Mouse (Mus musculus): ENCODE measurements around the gene Cmtm5. TPM values are rescaled to one million over a fixed set of nuclear protein-coding genes. Genes with fewer than 3 reads are reported as not detected.

Gene Cmtm5
- total and polyA plus RNA-seq, 2 experiments from 2014 or later, result 19.9 to 22.7 TPM

GRCm38 (mm10) chr14:54950493-54950892 is 14.4 kb downstream of the Cmtm5 start:
- no peaks in the 10 kb centered on the region for H3K4me1 ChIP-seq (ENCODE audit: insufficient read depth)
- H3K4me3 ChIP-seq (ENCODE audit: low read depth, low read length), result no peak overlapping the region
- H3K4me2 ChIP-seq (ENCODE audit: low read depth), result no peak overlapping the region
- no peaks in the 10 kb centered on the region for H3K36me3 ChIP-seq (ENCODE audit: insufficient read depth)
- H3K9me3 ChIP-seq (ENCODE audit: low read length), result no peaks in the 10 kb centered on the region
- TF ChIP-seq CTCF (IDR thresholded peaks at IDR 0.05; ENCODE audit: low read depth), result no peak
- H3K27ac ChIP-seq (ENCODE audit: low read depth, low read length), result no peak overlapping the region
- no peak for DNase-seq
- H3K27me3 ChIP-seq (ENCODE audit: insufficient read depth, low read length), result no peaks in the 10 kb centered on the region
- H3K9ac ChIP-seq, result no peak overlapping the region
- WGBS, result 64% methylated on average over 12 of the region's 12 CpGs
- ATAC-seq, result no peak

- H3K4me1 ChIP-seq (ENCODE audit: insufficient read depth), result no peaks in the 10 kb centered on the region
- no peak overlapping the region for H3K4me3 ChIP-seq (ENCODE audit: low read depth, low read length)
- no peak overlapping the region for H3K4me2 ChIP-seq (ENCODE audit: low read depth)
- no peaks in the 10 kb centered on the region for H3K9me3 ChIP-seq (ENCODE audit: low read length)
- no peaks in the 10 kb centered on the region for H3K36me3 ChIP-seq (ENCODE audit: insufficient read depth)
- H3K27me3 ChIP-seq (ENCODE audit: insufficient read depth, low read length), result no peaks in the 10 kb centered on the region
- ATAC-seq, result no peak
- no peak for DNase-seq
- 83% methylated on average over 6 of the region's 6 CpGs for WGBS
- no peak overlapping the region for H3K9ac ChIP-seq
- TF ChIP-seq CTCF (IDR thresholded peaks at IDR 0.05; ENCODE audit: low read depth), result no peak
- H3K27ac ChIP-seq (ENCODE audit: low read depth, low read length), result no peak overlapping the region
Measured at GRCm38 (mm10) chr14:54951587-54951986, 15.5 kb downstream of the Cmtm5 start.

- ATAC-seq, result no peak
Measured at GRCm38 (mm10) chr14:54953664-54954206, 17.7 kb downstream of the Cmtm5 start.

GRCm38 (mm10) chr14:54954474-54954873 is 18.4 kb downstream of the Cmtm5 start:
- Histone ChIP-seq H3K4me2 (ENCODE audit: low read depth) (no peak overlapping the region), H3K27ac (ENCODE audit: low read depth, low read length) (no peak overlapping the region), H3K9me3 (ENCODE audit: low read length) (no peaks in the 10 kb centered on the region), H3K36me3 (ENCODE audit: insufficient read depth) (no peaks in the 10 kb centered on the region), H3K9ac (no peak overlapping the region), H3K4me3 (ENCODE audit: low read depth, low read length) (no peak overlapping the region), H3K27me3 (ENCODE audit: insufficient read depth, low read length) (no peaks in the 10 kb centered on the region), H3K4me1 (ENCODE audit: insufficient read depth) (no peaks in the 10 kb centered on the region)
- no peak for ATAC-seq
- TF ChIP-seq CTCF (IDR thresholded peaks at IDR 0.05; ENCODE audit: low read depth), result no peak
- DNase-seq, result no peak
- 87% methylated on average over 3 of the region's 3 CpGs for WGBS

More at GRCm38 (mm10) chr14:54953664-54954206, 17.7 kb downstream of the Cmtm5 start:
- WGBS, result 93% methylated on average over 8 of the region's 8 CpGs
- DNase-seq, result no peak
- Histone ChIP-seq H3K9ac (no peak overlapping the region), H3K4me1 (ENCODE audit: insufficient read depth) (no peaks in the 10 kb centered on the region), H3K9me3 (ENCODE audit: low read length) (no peaks in the 10 kb centered on the region), H3K27ac (ENCODE audit: low read depth, low read length) (no peak overlapping the region), H3K27me3 (ENCODE audit: insufficient read depth, low read length) (no peaks in the 10 kb centered on the region), H3K4me3 (ENCODE audit: low read depth, low read length) (no peak overlapping the region), H3K36me3 (ENCODE audit: insufficient read depth) (no peaks in the 10 kb centered on the region), H3K4me2 (ENCODE audit: low read depth) (no peak overlapping the region)
- no peak for TF ChIP-seq CTCF (IDR thresholded peaks at IDR 0.05; ENCODE audit: low read depth)

- Histone ChIP-seq H3K9me3 (ENCODE audit: low read length) (no peaks in the 10 kb centered on the region), H3K9ac (no peak overlapping the region), H3K4me3 (ENCODE audit: low read depth, low read length) (no peak overlapping the region), H3K27me3 (ENCODE audit: insufficient read depth, low read length) (no peaks in the 10 kb centered on the region), H3K4me1 (ENCODE audit: insufficient read depth) (no peaks in the 10 kb centered on the region), H3K36me3 (ENCODE audit: insufficient read depth) (no peaks in the 10 kb centered on the region), H3K4me2 (ENCODE audit: low read depth) (no peak overlapping the region), H3K27ac (ENCODE audit: low read depth, low read length) (no peak overlapping the region)
- WGBS, result 87% methylated on average over 3 of the region's 3 CpGs
- DNase-seq (no peak), ATAC-seq (no peak)
- TF ChIP-seq CTCF (IDR thresholded peaks at IDR 0.05; ENCODE audit: low read depth), result no peak
Measured at GRCm38 (mm10) chr14:54955481-54955880, 19.4 kb downstream of the Cmtm5 start.

- ATAC-seq, result no peak
Measured at GRCm38 (mm10) chr14:54956533-54956932, 20.5 kb downstream of the Cmtm5 start.

GRCm38 (mm10) chr14:54958503-54958902 is 22.4 kb downstream of the Cmtm5 start:
- no peak for DNase-seq
- H3K4me2 ChIP-seq (ENCODE audit: low read depth), result no peak overlapping the region
- no peak for TF ChIP-seq CTCF (IDR thresholded peaks at IDR 0.05; ENCODE audit: low read depth)
- H3K9me3 ChIP-seq (ENCODE audit: low read length), result no peaks in the 10 kb centered on the region
- H3K4me3 ChIP-seq (ENCODE audit: low read depth, low read length), result no peak overlapping the region
- no peak overlapping the region for H3K27ac ChIP-seq (ENCODE audit: low read depth, low read length)
- no peak for ATAC-seq
- H3K27me3 ChIP-seq (ENCODE audit: insufficient read depth, low read length), result no peaks in the 10 kb centered on the region
- WGBS, result 83% methylated on average over 4 of the region's 4 CpGs
- no peak overlapping the region for H3K9ac ChIP-seq
- no peaks in the 10 kb centered on the region for H3K36me3 ChIP-seq (ENCODE audit: insufficient read depth)
- H3K4me1 ChIP-seq (ENCODE audit: insufficient read depth), result no peaks in the 10 kb centered on the region

More at GRCm38 (mm10) chr14:54956533-54956932, 20.5 kb downstream of the Cmtm5 start:
- no peak overlapping the region for H3K4me3 ChIP-seq (ENCODE audit: low read depth, low read length)
- no peak overlapping the region for H3K27ac ChIP-seq (ENCODE audit: low read depth, low read length)
- no peak overlapping the region for H3K4me2 ChIP-seq (ENCODE audit: low read depth)
- DNase-seq, result no peak
- no peaks in the 10 kb centered on the region for H3K9me3 ChIP-seq (ENCODE audit: low read length)
- WGBS, result 93% methylated on average over 9 of the region's 9 CpGs
- H3K4me1 ChIP-seq (ENCODE audit: insufficient read depth), result no peaks in the 10 kb centered on the region
- no peak for TF ChIP-seq CTCF (IDR thresholded peaks at IDR 0.05; ENCODE audit: low read depth)
- no peaks in the 10 kb centered on the region for H3K36me3 ChIP-seq (ENCODE audit: insufficient read depth)
- H3K27me3 ChIP-seq (ENCODE audit: insufficient read depth, low read length), result no peaks in the 10 kb centered on the region
- H3K9ac ChIP-seq, result no peak overlapping the region
